Mouse (Mus musculus): ENCODE results near the gene Gpcpd1.
"Not testable (repeated sequence)": the region's sequence is repeated elsewhere in the genome, so short reads cannot be mapped to it uniquely, and the experiment has no call there.

The Gpcpd1 gene

DNA sequence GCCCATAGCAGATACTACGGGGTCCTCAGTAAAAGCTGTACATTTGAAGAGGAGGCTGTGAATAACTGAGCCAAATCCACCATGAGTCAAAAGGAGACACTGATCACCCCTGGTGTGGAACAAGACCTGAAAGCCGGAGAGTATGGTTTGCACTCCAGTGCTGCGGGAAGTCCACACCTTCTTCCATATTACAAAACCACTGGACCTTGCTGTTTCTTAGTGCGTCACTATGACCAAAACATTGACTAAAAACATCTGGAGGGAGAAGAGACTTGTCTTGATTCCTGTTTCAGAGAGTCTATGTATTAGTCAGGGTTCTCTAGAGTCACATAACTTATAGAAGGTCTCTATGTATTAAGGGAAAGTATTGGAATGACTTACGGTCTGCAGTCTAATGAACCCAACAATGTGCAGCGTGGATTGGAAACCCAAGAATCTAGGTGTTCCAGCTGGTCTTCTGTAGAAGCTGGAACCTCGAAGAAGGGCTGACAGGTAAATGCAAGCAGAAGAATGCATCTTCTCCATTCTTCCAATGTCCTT, at the start of gene Gpcpd1:
Gene Gpcpd1 (minus strand): TSS at position 490 of the 540 bp plus-strand sequence.
- in situ Hi-C loops (cut with MboI; ENCODE audit: low sequenced_read_pairs): no loop called here

GRCm38 (mm10) chr2:132636534-132636933, 49.0 kb upstream of the Gpcpd1 start:
- in situ Hi-C loops (cut with MboI; ENCODE audit: low sequenced_read_pairs): no loop called here

DNA sequence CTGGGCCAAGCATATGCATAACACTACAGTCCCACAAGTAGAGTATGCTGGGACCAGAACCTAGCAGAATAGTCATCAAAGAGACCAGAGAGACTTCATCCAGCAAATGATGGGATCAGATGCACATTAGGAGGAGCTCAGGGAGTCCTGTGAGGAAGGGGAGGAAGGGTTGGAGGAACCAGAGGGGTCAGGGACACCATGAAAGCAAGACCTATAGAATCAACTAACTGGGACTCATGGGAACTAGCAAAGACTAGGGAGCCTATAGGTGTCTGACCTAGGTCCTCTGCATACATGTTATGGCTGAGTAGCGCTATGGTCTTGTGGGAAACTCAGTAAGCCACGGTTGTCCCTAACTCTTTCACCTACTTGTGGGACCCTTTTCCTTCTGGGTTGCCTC, 41.1 kb upstream of the Gpcpd1 start:
- in situ Hi-C loops (cut with MboI; ENCODE audit: low sequenced_read_pairs): no loop called here

- in situ Hi-C loops (cut with MboI; ENCODE audit: low sequenced_read_pairs): no loop called here
Observed at GRCm38 (mm10) chr2:132623092-132623491, 35.6 kb upstream of the Gpcpd1 start.

DNA sequence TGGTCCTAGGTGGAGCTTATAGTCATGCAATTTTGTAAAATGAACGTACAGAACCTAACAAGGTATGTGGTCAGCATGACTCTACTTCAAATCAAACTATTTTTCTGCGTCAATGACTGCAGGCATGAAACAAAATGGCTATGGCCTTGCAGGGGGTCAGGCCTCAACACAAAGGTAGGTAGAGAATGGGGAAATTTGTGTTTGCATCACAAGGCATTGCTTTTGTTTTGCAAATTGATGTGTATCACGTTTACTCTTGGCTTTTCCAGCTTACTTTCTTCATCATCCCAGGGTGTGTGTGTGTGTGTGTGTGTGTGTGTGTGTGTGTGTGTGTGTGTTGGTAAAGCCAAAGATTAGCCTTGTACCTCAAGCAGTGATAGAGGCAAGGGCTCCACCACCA, 30.2 kb upstream of the Gpcpd1 start:
- in situ Hi-C loops (cut with MboI; ENCODE audit: low sequenced_read_pairs): no loop called here

DNA sequence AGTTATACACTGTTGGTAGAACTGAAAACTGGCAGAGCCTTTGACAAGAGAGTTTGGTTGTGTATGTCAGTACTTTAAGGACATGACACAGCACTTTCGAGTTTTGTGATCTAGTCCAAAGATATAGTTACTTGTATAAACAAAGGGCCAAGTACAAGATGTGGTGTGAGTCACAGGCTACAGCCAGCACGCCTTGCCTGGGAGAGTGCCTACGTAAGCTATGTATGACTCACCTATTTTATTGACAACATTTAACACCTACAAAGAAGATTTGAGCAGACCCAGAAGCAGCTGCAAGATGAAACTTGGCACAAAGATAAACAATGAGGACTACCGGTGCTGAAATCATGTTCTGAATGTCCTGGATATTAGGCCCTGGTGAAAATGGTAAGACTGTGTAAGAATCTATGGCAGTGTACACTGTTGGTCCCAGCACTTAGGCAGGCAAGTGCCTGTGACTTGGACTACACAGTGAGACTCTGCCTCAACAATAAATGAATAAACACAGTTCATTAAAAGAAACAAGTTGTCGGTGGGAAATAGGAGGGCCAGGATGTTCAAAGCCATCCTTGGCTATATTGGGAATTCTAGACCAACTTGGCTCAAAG, 26.2 kb upstream of the Gpcpd1 start:
- in situ Hi-C loops (cut with MboI; ENCODE audit: low sequenced_read_pairs): no loop called here

- in situ Hi-C loops (cut with MboI; ENCODE audit: low sequenced_read_pairs): no loop called here
Observed at GRCm38 (mm10) chr2:132611551-132612233, 24.2 kb upstream of the Gpcpd1 start.

- in situ Hi-C loops (cut with MboI; ENCODE audit: low sequenced_read_pairs): no loop called here
Observed at GRCm38 (mm10) chr2:132607141-132608093, 19.9 kb upstream of the Gpcpd1 start.

GRCm38 (mm10) chr2:132605795-132606563, 18.4 kb upstream of the Gpcpd1 start:
- in situ Hi-C loops (cut with MboI; ENCODE audit: low sequenced_read_pairs): no loop called here

GRCm38 (mm10) chr2:132604922-132605321, 17.4 kb upstream of the Gpcpd1 start:
- in situ Hi-C loops (cut with MboI; ENCODE audit: low sequenced_read_pairs): no loop called here

DNA sequence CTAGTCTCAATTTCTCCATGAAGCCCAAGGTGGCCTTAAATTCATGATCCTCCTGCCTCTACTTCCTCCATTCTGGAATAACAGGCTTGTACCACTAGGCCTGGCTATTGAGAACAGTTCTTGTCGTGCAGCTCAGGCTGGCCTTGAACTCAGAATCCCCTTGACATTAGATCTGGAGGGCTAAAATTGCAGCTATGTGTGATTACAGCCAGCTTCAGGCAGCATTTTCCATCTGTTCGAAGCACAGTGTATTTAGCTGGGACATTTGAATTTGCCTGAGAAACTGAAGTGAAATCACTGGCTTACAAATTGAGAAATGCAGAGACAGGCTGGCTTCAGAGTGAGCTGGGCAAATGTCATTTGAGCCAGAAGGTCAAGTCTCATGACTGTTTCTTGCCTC, 16.2 kb upstream of the Gpcpd1 start:
- in situ Hi-C loops (cut with MboI; ENCODE audit: low sequenced_read_pairs): no loop called here

DNA sequence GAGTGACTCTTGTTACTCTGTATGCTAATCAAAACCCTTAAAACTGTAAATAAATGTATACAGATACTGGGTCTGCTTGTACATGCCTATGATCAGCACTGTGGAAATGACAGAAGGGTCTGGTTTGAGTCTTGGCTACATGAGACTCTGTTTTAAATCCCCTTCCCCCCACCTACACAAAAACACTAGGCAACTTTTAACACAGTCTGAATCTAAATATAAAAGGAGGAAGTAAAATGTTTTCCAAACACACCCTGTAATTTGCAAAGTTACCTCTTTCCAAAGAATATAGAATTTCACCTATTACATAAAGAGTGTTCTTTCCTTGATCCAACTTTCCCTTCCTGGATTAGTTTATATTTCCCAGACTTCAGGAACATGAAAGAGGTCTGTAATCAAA, 14.2 kb upstream of the Gpcpd1 start:
- in situ Hi-C loops (cut with MboI; ENCODE audit: low sequenced_read_pairs): no loop called here

GRCm38 (mm10) chr2:132600081-132600480, 12.6 kb upstream of the Gpcpd1 start:
- in situ Hi-C loops (cut with MboI; ENCODE audit: low sequenced_read_pairs): no loop called here

- in situ Hi-C loops (cut with MboI; ENCODE audit: low sequenced_read_pairs): no loop called here
Observed at GRCm38 (mm10) chr2:132599127-132599526, 11.6 kb upstream of the Gpcpd1 start.

GRCm38 (mm10) chr2:132597866-132598480, 10.4 kb upstream of the Gpcpd1 start:
- in situ Hi-C loops (cut with MboI; ENCODE audit: low sequenced_read_pairs): no loop called here

DNA sequence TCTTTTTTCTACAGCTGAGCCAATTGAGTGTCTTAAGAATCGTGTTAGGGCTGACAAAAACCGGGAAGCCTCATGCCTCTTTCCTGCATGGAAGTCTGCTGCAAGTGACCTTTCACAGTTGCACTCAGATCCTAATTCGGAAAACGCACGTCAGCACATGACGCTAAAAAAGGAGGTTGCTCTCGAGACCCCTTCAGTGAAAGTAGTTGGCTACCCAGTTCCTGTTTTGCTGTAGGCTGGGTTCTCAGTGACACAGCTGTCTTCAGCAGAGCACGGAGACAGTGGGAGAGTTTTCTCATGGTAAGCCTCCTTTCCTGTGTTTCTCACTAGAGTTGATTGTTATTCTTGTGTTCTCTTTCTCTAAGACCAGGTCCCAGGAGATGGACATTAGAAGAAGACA, 9.7 kb upstream of the Gpcpd1 start:
- in situ Hi-C loops (cut with MboI; ENCODE audit: low sequenced_read_pairs): no loop called here

- in situ Hi-C loops (cut with MboI; ENCODE audit: low sequenced_read_pairs): no loop called here
Observed at GRCm38 (mm10) chr2:132595601-132596235, 8.2 kb upstream of the Gpcpd1 start.

DNA sequence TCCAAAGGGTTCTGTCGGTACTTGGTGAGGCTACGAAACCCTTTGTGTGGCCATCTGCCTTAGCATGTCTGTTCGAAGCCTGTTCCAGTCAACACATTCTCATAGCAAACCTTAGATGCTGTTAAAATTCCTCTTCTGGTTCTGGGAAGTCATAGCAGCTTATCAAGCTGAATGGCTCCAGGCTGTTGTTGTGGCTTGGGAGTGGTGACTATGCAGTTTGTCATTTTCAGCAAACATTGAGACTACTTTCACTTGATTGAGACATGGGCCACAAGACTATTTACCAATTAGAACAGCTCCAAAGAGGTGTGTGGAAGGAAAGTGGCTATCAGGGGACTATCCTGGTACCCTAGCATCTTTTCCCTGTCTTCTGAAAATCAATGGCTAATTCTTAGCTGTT, 4.6 kb upstream of the Gpcpd1 start:
- in situ Hi-C loops (cut with MboI; ENCODE audit: low sequenced_read_pairs): no loop called here

GRCm38 (mm10) chr2:132591579-132591978, 4.0 kb upstream of the Gpcpd1 start:
- in situ Hi-C loops (cut with MboI; ENCODE audit: low sequenced_read_pairs): not testable (repeated sequence)
